Mouse (Mus musculus) heart, postnatal 10 days (tissue): ENCODE data around the gene Prl6a1. TPM values are rescaled to one million over a fixed set of nuclear protein-coding genes. Genes with fewer than 3 reads are reported as not detected.

Source experiments
- DNase-seq, 2 experiments: peaks; one replicate each; pipeline ENCODE4 v3.0.0; 2021
- intact Hi-C: fragments of 180-260 bp; cut with DNase I; formaldehyde crosslinking; loops from one replicate; pipeline ENCODE4 v1.15.1; 2025
- total RNA-seq, 2 experiments: library from RNA; stranded (reverse); gene quantifications; 2 replicates each; pipeline ENCODE4 v1.2.3; 2021

The Prl6a1 gene
- total RNA-seq, result not detected

DNA sequence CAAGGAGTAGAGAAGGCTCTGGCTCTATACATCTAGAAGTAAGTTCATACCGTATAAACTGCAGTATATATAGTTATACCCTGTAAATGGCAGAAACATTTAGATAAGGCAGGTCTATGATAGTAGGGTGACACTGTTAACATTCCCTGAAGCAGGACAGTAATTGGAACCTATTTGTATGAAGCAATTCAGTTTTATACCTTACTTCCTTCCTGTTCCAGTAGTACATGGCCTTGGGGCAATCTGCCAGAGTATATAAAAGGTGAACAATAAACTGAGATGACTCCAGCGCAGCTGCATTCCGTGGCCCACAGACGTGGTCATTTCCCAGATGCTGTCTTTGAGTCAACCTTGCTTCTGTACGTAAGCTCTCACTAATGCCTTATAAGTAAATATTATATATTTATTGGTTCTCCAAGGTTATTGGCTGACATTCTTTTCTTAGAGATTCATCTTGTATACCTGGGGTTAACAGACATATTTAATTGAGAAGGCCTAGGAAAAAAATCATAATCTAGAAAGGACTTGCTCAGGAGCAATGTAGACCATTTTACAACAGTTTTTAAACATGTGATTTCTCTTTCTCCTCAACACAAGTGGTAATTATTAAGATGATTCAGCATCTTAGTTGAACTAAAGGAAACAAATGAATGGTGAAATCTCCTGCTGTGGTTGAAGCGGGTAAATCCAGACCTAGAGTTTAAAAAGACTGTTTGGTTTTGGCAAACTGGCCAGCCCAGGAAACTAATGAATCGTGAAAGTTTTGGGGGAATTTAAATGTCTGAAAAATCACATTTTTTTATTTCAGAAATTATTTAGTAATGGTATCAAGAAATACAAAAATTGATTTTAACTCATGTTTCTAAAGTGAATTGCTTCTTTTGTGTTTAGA lies at the start of gene Prl6a1:
Gene Prl6a1 (plus strand): TSS at position 294 of the 892 bp plus-strand sequence.
- DNase-seq, result no peak
- intact Hi-C loops, result no loop called here

GRCm38 (mm10) chr13:27334989-27335388 lies 22.6 kb downstream of the Prl6a1 start:
- no peak for DNase-seq
- intact Hi-C loops, result no loop called here

DNA sequence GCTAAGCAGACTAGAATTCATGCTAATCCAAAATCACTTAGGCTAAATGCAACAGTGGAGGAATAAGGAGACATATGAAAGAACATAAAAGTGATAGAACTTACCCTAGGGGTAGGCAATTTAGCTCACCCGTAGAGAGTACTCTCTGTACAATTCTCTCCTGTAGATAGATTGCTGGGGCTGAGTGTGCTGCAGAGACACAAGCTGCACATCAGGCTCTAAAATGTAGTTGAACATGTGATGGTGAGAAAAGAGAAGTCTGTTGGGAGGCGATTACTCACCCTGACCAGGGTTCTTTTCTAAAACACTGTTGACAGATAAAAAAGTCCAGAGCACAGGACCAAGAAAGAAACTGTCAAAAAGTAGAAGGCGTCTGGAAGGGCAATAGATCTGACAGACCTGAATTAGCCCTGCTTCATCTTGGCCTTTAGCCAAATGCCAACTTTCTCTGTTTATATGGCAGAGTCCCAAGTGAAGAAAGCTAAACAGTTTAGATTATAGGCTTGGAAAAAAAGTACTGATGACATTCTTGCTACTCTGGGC lies 30.4 kb downstream of the Prl6a1 start:
- DNase-seq, result no peak
- intact Hi-C loops, result loop anchor here (10.0 kb wide), 1 partner anchor 1352 kb away; no protein-coding TSS in a partner anchor

DNA sequence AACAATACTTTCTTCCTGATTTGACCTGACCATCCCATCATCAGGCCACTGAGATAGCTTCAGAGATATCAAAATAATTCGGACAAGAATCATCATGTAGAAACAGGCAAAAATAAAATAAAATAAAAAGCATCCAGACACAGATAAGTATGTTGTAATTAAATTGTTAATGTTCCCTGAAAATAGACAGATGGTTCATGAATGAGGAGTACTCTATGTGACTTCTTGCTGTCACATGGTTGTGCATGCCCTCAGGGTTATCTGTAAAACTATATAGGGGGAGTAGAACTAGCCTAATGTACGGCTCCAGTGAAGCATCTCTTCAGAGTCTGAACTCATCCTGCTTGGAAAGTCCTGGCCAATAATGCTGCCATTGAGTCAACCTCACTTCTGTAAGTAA lies 32.9 kb downstream of the Prl6a1 start, which contains the start of gene Prl8a2:
Gene Prl8a2 (plus strand): TSS at position 301 of the 400 bp plus-strand sequence.
- intact Hi-C loops, result loop anchor here (10.0 kb wide), 1 partner anchor 1349 kb away; no protein-coding TSS in a partner anchor
- DNase-seq, result no peak

Other genes starting within 250 kb of the Prl6a1 start
- gene Prl3d1, start 218.4 kb upstream of the Prl6a1 start, total RNA-seq, result not detected
- gene Prl3d2, start 190.9 kb upstream of the Prl6a1 start, total RNA-seq, result not detected
- gene Prl3d3, start 155.8 kb upstream of the Prl6a1 start, total RNA-seq, result not detected
- gene Prl3c1, start 116.0 kb upstream of the Prl6a1 start, total RNA-seq, result not detected
- not detected for gene Prl3b1, start 70.8 kb upstream of the Prl6a1 start, total RNA-seq
- not detected for gene Prl3a1, start 53.2 kb upstream of the Prl6a1 start, total RNA-seq
- gene Prl8a2, start 33.0 kb downstream of the Prl6a1 start, total RNA-seq, result not detected
- gene Prl2b1, start 78.2 kb downstream of the Prl6a1 start, total RNA-seq, result not detected
- gene Prl8a6, start 126.1 kb downstream of the Prl6a1 start, total RNA-seq, result not detected
- not detected for gene Prl8a8, start 200.6 kb downstream of the Prl6a1 start, total RNA-seq